Mouse (Mus musculus): ENCODE results near the gene Srms.

DNA sequence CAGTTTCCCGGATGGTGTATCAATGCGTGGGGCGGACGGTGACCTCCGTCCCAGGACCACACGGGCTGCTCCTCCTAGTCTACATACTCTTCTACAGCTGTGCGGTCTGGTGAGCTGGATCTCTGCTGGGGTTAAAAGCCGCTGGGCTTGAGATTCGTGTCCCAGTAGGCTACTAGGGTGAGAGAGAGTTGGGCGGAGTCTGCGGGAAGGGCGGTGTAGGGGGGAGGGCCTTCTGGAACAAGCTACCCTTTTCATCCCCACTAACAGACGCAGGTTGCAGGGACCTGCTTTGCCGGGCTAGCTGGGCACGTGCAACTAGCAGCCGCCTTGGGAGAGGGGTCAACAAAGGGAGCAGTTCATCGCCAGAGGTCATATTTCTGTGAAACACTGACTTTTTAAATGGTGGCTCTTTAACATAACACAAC lies at the start of gene Srms:
- TF ChIP-seq CTCF (IDR thresholded peaks at IDR 0.05) (no peak), EP300 (IDR thresholded peaks at IDR 0.05) (no peak)

Data from lung, postnatal 0 days (tissue).